Mouse (Mus musculus): ENCODE measurements at regions not wholly inside any gene's neighbourhood (a gene's known extent, or its start where the extent isn't known, plus 50 kb on each side); places are given as distances from the start of the nearest gene placed in this dataset.
"Not testable (repeated sequence)": the region's sequence is repeated elsewhere in the genome, so short reads cannot be mapped to it uniquely, and the experiment has no call there.

DNA sequence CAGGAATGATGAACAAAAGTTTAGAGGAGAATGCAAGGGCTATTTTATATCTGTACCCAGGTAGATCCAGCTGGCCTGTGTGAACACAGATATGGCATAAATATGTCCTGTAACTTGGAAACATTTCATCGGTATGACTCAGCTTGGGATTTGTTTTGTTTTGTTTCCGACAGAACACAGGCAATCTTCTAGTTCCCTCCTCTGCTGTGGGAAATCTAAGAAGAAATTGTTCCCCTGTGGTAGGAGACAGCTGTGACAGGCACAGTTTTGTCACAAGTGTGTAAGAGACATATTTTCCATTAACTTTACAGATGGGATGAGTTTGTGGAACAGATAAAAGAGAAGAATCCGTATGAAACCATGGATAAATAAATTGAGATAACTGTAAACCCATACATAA is 687.0 kb downstream of the Tpm3-rs7 start:
- DNase-seq (ENCODE audit: low read depth, low spot score), result no peak

DNA sequence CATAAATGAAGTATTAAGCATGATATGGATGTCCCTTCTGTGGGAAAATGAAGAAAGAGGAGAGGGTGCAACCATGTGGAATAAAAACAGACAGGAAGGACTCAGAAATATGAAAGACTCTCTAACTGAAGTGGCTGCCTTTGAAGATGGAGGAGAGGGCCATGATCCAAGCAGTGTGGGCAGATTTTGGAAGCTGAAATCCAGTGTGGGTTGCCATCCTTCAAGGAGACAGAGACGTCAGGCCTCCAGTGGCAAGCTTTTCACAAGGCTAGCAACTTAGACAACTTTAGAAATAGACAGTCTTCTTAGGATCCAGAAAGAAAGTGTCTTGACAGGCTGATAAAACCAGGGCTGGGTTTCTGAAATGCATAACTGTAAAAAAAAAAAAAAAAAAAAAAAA is 688.0 kb downstream of the Tpm3-rs7 start:
- no peak for DNase-seq (ENCODE audit: low read depth, low spot score)

DNA sequence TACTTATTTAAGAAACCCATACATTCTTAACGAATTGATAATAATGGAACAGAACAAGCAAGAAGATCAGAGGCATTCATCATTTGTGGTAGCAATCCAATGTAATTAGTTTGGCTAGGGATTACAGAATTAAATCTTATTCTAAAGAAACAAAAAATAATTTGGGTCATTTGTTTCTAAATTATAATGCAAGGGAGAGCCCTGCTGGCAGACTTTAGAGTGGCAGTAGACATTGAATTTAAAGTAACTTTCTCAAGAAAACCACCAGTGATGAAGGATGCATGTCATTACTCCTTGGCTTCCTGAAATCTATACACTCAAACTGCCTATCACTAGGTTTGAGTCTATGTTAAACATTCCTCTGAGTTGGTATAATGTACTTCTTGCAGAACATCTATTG is 722.7 kb downstream of the Tpm3-rs7 start:
- DNase-seq (ENCODE audit: low read depth, low spot score), result no peak

DNA sequence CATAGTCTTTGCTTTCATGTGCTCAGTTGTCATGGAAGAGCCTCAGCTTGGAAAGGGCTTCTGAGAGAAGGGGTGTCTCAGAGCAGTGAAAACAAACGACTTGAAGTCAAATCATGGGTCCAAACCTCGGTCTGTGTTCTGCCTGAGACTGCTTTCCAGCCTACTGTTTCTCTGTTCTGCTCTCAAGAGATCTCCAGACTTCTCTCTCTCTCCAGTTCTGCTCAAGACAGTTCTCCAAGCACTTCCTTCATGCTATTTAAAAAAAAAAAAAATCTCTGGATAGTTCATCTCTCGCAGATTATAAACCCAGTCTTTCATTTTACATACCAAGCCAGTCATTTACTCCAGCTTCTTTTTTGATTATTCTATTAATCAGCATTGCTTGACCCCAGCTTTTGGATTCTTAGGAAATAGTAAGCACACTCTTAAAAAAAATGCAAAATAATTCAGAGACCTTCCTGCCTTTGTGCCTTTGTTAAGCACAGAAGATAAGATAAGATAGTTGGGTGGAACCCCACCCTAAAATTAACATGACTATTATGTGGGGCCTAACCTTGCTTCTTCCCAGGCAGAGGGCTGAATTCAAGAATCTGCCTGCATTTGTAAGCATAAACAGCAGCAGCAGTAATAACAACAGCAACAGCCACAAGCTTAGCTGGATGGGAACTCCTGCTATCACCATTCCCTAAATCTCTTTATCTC is 724.4 kb downstream of the Tpm3-rs7 start:
- no peak for DNase-seq (ENCODE audit: low read depth, low spot score)

DNA sequence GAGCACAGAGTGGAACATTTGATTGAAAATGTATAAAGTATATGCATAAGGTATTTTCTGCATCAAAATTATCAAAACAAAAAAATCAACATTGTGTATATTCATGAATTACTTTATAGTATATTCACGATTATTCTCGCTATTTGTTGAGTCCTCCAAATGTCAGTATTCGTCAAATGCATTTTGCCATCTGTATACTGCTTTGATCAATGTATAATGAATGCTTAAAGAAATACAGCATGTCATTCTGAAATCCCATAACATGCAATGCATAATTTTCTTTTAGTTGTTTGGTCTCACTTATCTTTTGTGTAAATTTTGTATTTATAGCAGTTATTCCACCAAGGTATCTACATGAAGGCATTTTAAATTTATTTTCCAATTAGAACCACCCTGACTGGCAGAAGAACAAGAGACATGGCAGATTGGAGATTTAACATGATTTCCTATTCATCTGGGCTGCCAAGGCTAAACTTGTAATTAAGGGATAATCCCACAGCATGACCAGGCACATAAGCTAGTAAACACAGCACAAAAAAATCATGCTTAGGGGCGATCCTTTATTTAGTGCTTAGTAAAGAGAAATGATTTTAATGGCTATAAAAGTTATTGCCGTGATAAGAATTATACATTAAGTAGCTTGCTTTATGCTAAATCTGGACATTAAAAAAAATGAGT is 739.3 kb downstream of the Tpm3-rs7 start:
- no peak for DNase-seq (ENCODE audit: low read depth, low spot score)

DNA sequence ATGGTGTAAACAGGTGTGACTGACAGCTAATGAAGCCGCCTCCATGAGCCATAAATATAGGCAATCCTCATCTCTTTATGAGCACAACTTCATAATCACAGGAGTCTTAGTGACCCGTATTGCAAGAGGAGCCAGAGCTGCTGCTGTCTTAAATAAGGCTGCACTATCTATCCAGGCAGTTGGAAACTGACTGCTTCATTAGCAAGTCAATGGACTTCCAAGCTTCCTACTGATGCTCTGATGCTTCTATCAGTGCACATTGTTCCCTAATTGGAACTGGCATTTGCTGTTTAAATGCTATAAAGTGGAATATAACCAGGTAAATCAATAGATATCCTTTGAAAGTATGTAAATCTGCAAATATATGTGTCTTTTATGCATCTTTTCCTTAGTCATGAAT is 746.9 kb downstream of the Tpm3-rs7 start:
- no peak for DNase-seq (ENCODE audit: low read depth, low spot score)

DNA sequence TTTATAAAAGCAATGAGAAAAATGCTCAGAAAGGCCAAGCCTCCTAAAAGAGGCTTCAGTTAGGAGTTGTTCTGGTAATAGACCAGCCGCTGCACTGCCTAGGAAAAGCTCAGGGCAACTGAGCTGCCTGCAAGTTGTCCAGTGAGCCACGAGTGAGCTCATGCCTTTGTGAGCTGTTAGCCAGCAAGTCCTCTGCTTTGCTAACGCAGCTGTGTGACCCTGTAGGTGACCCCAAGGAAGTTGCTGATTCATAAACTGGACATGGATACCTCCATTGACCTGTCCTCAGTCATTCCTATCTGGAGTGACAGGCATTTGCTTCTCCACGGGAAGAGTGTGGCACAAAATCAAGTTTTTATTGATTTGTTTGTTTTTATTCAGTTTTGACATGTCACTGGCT is 748.2 kb downstream of the Tpm3-rs7 start:
- no peak for DNase-seq (ENCODE audit: low read depth, low spot score)

DNA sequence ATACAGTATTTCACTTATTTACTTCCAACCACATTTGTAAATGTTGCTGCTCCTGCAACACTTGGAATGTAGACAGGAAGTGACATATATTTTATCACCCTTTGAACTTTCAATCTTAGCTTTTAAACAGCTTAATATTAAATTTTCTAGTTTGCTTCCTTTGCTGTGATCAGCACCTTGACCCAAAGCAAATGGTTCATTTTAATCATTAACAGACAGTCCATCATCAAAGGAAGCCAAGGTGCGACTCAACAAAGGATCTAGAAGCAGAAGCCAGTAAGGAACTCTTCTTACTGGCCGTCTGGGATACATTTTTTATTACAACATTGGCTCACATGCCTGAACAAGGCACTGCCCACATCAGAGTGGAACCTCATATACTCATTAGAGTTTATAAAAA is 758.8 kb downstream of the Tpm3-rs7 start:
- DNase-seq (ENCODE audit: low read depth, low spot score), result no peak

DNA sequence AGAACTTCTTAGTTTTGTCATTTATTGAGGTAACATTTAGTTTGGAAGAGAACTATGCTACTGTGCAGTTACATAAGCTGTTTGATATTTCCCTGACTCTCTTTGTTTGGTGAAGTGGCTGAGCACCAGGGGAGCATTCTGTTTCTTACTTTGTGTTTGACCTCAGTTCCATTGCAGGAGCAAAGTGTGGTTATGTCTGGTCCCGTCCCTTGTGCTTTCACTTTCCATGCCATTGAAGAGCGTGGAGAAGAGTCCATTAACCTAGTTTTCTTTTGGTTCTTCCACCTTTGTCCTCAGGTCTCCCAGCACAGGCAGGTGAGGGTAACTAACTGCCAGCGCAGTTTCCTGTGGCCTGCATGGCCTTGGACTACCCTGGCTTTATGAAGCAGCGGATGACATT is 759.6 kb downstream of the Tpm3-rs7 start:
- no peak for DNase-seq (ENCODE audit: low read depth, low spot score)

DNA sequence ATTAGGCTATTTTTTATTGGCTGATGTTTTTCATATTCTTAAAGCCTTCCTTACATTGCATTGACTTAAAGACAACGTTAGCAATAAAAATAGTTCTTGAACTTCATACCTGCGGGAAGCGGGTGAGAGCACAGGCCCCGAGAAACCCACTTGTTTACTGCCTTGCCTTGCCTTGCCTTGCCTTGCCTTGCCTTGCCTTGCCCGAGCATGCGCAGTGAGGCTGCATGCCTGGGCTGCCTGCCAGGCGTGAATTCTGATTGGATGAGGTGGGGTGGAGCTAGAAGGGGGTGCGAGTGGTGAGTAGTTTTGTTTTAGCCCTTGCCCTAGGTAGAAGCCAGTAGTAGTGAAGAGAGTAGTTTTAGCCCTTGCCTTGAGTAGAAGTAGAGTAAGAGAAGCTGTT is 792.4 kb downstream of the Tpm3-rs7 start:
- DNase-seq (ENCODE audit: low read depth, low spot score), result no peak

DNA sequence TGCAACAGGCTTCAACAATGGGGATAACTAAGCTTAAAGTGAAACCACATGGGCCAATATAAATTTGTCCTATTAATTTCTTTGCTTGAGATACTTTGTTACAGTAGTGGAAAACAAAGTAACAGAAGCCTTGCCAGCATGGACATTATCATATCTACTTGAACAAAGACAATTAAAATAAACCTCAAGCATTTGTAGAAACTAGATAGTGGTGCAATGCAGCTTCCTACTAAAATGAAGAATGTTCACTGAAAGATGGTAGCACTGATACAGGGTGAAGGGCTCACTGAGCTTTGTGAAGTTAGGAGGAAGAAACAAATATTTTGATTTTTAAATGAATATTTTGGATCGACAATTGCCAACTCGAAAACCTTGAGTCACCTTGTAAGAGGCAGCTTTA is 814.1 kb downstream of the Tpm3-rs7 start:
- DNase-seq (ENCODE audit: low read depth, low spot score), result no peak

DNA sequence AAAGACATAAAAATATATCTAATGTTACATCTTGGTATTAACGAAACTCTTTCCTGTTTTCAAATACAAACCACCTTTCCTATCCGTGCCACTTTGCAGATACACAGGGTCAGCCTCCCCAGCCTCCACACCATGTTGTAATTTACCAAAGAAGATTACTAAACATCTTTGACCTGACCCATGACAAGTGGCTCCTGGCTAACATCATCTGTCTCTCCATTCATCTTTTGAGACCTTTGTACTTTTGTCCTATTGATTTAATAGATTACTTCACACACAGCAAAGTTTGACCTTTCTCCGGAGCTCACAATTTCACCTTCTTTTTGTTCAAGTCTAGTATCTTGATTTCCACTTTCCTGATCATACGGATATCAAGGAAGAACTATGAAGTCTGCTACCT is 851.6 kb downstream of the Tpm3-rs7 start:
- no peak for DNase-seq (ENCODE audit: low read depth, low spot score)

DNA sequence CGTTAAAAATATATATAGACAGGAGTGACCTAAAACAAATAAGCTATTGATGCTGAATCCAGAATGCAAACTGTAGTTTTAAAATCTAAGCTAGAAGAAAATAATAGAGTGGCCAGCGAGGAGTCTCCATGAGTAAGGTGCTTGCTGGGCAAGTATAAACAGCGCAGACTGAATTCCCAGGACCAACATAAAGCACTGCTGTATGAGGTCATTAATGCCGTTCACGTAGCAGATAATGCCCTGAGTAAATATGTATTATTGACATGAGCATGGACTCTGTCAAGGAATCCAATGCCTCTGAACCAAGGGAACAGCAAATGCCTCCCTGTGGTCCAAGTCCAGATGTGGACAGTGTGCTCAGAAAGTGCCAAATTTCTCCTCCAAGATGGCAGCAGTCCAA is 876.4 kb upstream of the Gpc5 start:
- no peak for DNase-seq (ENCODE audit: low read depth, low spot score)

DNA sequence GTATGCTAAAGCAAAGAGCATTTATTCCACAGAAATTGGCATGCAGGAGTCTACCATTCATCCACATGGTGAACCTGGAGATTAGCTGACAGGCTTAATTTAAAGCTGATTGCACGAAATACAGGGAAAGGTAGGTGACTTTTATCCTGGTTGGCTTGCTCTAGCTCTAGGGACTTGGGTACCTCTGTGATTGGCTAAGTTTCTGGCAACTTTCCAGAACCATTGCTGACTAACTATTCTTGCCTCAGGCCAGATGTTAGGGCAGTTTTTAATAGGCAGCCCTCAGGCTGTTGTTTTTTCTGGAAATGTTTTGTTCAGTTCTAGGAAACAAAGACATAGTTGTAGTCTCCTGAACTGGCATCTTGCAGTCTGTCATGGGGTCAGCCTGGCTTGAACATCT is 871.1 kb upstream of the Gpc5 start:
- DNase-seq (ENCODE audit: low read depth, low spot score), result peak; percentile 13

DNA sequence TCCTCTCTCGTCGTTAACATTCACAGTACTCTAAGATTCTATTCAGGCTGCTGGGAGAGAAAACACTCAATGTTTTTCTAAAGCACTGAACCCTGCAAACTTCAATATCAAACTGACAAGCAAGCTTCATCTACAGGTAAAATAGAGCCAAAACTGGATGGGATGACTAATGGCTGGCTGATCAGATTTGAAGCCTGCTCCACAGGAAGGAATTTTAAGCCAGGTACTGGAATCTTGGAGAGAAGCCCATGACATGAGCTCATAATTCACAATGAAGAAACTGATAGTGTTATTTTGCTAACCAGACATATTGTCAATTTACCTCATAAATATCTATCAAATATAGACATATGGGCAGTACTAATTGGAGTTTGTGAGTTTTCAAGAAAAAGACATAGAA is 861.3 kb upstream of the Gpc5 start:
- DNase-seq (ENCODE audit: low read depth, low spot score), result no peak

DNA sequence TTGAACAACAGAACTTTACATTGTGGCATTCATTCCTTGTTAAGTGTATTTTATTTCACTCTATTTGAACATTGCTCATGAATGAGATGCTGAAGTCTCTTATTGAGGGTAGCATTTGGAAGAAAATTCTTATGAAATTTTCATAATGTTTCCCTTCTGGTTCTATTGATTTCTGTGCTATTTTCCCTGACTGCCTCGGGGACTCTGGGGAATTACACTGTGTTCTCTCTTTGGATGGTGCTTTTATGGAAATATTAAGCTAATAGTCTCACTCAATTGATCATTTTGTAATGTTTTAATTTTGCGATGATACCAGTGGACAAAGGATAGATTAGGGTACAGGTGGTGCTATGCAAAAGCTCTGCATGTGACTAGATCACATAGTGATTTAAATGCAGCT is 837.0 kb upstream of the Gpc5 start:
- DNase-seq (ENCODE audit: low read depth, low spot score), result no peak

DNA sequence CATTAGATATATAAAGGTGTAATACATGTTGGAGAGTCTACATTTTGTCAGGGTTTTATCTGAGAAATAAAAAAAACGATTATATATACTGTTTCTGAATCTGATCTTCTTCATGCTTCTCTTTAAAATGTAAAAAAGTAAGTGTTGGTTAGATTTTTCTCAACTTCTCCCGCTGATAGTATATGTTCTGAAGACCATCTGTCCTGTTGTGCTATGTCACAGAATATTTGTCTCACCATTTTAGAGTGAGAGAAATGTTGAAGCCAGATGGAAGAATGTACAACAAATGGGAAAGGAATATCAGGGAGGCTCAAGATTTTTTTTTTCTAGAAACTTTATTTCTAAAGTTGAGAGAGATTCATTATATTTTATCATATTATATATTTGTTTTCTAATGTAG is 830.4 kb upstream of the Gpc5 start:
- no peak for DNase-seq (ENCODE audit: low read depth, low spot score)

DNA sequence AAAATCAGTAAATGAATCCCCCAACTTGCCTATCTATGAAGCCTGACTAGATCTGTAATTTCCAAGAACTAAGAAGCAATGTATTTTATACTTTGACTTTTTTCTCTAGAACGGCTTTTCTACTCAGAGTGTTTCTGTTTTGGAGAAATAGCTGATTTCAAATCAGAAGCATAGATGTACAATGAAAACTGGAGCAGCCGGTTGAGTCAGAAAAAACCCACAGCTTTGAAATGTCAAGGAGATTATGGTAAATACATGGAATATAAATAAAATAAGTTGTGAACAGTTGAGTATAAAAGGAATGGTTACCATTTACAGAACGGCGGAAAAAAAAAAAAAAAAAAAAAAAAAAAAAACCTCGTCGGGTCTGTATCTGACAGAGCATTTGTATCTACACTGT is 791.4 kb upstream of the Gpc5 start:
- DNase-seq (ENCODE audit: low read depth, low spot score), result no peak

DNA sequence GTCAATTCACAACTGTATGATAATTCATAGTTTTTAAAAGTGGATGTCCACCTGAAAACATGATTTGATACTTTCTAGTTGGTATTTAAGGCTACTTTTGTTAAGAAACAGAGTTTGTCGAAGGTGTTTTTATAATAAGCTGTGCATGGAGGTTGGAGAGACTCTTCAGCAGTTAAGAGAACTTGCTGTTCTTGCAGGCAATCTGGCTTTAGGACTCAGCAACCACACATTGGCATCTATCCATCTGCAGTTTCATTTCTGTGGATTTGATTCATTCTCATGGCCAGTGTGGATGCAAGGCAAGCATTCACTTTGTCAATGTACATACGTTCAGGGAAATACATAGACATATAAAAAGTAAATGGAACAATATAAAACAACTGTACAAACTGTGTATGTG is 784.5 kb upstream of the Gpc5 start:
- DNase-seq (ENCODE audit: low read depth, low spot score), result no peak

DNA sequence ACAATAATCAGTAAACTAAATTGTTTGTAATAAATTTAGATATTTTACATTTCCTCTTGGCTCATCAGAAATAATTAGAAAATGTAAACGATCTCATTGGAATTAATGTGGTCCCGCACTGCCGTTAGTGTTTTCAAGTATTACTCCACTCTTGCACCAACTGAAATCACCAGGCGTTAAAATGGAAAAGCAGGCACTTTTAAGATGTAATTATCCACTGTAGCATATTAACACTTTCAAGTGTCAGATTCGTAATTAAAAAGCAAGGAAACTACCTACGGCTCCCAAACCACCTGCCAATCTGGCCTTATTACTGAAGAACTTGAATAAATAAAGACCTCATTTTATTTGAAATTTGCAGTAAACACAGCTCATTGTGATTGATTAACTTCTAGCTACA is 759.4 kb upstream of the Gpc5 start:
- DNase-seq (ENCODE audit: low read depth, low spot score), result no peak

DNA sequence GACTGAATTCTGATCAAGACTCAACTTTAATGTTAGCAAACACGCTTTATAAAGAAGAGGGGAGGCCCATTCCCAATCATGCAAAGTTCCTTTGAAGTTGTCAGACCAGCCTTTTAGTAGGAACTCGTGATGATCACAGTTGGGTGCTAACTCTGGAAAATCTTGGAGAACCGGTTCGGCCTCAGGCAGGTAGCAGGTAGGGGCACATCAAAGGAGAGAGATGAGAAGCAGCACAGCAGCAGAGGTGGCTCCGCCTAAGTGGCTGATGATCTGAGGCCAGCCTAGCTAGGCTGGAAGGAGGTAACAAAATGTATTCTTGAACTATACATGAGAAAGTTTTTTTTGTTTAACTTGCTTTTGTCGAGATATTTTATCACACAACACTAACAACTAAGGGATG is 742.7 kb upstream of the Gpc5 start:
- no peak for DNase-seq (ENCODE audit: low read depth, low spot score)

DNA sequence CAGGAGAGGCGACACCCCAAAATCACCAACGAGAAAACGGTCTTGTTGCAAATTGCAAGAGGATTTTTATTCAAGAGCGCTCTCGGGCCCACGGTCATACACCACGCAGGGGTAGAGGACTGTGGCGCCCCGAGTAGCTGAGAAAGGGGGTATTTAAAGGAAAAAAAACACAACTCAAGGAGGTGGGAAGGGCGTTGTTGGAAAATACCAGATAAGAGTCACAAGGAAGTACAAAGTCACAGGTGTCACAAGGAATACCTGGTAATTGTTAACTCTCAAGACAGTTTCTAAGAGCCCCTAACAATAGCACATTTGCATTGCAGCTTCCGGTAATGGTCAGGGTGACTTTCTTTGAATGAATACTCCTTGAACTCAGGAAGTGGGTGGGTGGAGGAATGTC is 742.2 kb upstream of the Gpc5 start:
- not testable (repeated sequence) for DNase-seq (ENCODE audit: low read depth, low spot score)

DNA sequence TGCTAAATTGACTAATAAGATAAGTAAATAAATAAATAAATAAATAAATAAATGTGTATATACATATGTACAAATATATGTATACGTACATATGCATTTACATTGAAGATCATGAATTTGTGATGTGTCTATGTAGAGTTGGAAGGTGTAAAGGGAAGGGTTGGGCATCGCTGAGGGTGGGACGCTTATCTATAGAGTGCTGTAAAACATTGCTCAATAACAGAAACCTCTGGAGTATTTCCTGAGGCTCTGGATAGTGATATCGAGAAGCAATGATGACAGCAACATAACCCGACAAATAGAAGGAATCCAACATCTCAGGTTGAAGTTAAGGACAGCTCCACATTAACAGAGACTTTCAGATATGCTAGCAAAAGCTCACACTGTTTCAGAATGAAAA is 739.7 kb upstream of the Gpc5 start:
- no peak for DNase-seq (ENCODE audit: low read depth, low spot score)

DNA sequence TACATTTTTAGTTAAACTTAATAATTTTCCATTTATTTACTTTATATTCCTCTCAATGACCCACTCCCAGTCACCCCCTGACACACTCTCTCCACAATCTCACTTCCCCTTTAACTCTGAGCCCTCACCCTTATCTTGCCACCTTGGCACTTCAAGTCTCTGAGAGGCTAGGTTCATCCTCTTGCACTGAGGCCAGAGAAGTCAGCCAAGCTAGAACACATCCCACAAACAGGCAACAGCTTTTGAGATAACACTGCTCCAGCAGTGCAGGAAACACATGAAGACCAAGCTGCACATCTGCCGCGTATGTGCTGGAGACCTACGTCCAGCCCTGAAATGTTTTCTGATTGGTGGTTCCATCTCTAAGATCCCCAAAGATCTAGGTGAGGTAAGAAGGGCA is 717.2 kb upstream of the Gpc5 start:
- no peak for DNase-seq (ENCODE audit: low read depth, low spot score)
